Mouse (Mus musculus) kidney, postnatal 4 days (tissue): ENCODE measurements around the gene Neurod6.
"Not testable (repeated sequence)": the region's sequence is repeated elsewhere in the genome, so short reads cannot be mapped to it uniquely, and the experiment has no call there.

Source experiments
- DNase-seq, 2 experiments: peaks; one replicate each; pipeline ENCODE4 v3.0.0; 2021; ENCODE audit warnings: mixed read lengths in 2 of 2

Gene Neurod6

GRCm38 (mm10) chr6:55680974-55681373, at the start of gene Neurod6:
Gene Neurod6 (minus strand): TSS chr6:55681263.
- no peak for DNase-seq

- peak; percentile 77 to 78 for DNase-seq
Measured at GRCm38 (mm10) chr6:55717209-55717608, 36.1 kb upstream of the Neurod6 start.

DNA sequence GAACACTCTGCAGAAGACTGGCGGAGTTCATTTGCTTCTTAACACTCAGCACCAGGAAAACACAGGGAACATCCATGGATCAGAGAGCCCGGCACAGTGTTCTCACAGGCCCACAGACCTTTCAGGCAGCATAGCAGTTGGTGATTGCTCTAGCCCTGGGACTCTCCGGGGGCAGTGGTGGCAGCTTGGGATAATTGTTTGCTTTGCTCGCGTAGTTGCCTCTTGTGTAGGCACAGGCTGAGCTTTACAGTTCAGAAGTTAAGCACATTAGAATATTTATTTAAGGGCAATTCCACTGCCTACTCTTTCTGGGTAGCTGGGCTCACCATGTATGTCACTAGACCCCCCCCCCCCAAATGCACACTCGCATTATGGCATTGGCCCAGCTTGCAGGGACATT, 34.4 kb upstream of the Neurod6 start:
- DNase-seq = peak; percentile 6

DNA sequence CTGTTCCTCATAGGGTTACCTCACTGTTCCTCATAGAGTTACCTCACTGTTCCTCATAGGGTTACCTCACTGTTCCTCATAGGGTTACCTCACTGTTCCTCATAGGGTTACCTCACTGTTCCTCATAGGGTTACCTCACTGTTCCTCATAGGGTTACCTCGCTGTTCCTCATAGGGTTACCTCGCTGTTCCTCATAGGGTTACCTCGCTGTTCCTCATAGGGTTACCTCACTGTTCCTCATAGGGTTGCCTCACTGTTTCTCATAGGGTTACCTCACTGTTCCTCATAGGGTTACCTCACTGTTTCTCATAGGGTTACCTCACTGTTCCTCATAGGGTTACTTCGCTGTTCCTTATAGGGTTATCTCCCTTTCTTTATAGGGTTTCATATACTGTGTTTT, 29.9 kb upstream of the Neurod6 start:
- DNase-seq = not testable (repeated sequence)

DNA sequence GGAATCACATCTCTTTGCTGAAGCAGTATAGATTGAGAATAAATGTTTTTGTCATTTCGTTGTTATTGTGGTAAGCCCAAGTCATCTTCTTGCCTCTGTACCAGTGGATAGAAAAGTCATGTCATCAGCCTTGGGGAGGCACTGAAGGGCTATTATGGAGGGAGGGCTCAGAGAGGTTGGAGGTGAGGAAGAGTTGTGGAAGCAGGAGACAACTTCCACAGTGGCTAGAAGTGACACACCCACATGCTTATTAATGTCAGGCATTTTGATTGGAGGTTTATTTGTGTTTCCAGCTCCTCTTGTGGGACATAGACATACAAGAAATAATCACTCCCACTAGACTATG, 23.7 kb upstream of the Neurod6 start:
- DNase-seq = no peak

DNA sequence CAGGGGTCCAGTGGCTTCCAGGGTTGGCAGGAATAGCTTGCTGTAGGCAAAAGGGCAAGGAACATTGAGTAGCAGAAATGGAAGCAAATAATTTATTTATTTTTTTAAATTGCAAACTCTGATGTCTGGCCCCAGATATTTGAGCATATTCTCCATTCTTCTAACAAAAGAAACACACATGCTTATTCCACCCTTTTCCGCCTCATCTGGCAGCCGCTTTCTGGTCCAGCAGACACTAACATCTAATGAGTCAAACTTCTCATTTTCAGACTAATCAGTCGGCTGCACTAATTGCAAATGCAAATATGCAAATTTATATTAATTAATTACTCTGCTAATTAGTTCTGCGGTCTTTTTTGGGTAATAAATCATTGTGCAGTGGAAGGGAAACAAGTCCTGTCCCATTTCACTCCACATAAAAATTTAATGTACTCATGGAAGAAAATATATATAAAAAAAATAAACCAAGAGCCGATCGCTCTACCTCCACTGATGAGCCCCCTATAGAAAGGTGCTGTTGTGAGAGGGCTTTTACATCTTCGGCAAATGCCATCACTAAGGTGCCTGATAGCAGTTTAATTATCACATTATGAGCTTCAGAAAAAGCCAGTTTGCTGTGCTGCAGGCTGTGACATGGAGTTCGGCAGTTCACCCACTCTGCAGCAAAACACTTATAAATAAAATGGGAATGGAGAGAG, 23.1 kb upstream of the Neurod6 start:
- no peak for DNase-seq

DNA sequence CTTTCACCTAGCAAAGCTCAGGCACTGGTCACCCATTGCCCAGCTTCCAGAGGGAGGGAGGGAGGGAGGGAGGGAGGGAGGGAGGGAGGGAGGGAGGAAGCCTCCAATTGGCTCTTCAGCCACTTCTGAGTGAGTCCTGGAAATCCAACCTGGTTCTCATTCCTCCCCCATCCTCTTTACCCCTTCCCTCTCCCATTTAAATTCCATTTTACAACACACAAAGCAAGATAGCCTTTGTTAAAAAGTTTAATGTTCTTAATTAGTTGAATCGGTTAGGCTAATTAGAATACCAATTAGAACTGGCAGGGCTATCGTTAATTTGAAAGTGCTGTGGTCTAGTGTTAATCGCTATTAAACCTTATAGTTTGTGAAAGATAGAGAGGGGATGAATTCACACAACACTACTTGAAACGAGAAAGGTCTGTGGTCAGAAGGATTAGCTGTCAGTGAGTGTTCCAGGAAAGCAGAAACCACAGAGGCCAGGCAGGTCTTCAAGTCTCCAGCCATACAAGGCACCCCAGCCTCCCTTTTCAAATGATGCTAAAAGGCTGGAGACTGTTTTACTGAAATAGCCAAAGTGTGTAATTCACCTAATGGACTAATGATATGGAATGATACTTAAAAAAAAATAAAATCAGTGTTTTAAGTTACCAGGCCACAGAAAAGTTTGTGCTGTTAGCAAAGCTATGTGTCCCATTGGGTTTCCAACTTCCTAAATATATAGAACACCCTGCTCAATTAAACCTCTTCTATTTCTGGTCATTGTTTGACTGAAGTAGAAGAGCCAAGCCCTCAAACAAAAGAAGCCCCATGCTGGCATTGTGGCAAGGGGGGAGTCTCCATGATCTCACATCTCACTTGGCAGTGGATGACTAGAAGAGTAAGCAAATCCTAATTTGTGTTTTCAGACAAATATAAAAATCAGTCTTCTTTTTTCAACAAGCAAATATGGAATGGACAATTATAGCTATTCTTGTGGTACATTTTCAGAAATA, 19.6 kb upstream of the Neurod6 start:
- DNase-seq = no peak

DNA sequence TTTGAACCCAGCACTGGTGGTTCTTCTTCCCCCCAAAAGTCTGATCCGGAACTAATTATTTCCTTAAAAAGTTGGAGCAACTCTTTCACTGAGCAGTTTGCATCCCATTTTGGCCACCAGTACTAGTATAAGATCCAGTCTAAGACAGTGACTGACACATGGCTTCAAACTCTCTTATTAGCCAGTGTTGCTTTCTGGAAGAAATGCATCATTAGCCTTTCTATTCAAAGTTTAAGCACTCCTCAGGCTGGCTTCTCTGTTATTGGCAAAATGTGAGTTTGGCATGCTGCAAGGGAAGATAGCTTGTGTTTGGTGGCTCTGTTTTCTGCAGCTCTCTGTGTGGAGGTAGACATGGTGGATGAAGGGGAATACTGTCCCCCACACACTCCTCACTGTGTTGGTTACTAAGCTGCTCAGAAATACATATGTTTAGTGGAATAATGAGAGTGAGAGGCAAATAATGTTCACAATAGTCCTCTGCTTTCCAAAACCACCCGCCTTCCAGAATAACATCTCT, 9.0 kb upstream of the Neurod6 start:
- DNase-seq = no peak

GRCm38 (mm10) chr6:55683506-55683905, 2.4 kb upstream of the Neurod6 start:
- DNase-seq = no peak

DNA sequence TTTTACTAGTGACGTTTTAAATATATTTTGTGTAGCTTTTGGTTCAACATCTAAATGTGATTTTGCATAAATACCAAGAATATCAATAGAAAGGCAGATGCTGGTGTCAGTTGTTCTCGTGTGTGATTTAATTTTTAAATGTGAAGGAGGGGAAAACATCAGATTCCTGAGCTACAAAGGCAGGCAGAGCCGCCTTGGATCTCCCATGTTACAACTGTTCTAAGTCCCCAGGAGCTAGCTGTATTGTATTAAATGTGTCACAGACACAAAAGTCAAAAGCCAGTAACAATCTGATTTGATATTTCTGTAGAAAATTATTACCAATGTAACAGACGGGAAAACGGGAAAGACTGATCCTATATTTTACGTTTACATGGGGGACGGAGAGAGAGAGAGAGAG, 1.8 kb upstream of the Neurod6 start:
- DNase-seq = no peak

DNA sequence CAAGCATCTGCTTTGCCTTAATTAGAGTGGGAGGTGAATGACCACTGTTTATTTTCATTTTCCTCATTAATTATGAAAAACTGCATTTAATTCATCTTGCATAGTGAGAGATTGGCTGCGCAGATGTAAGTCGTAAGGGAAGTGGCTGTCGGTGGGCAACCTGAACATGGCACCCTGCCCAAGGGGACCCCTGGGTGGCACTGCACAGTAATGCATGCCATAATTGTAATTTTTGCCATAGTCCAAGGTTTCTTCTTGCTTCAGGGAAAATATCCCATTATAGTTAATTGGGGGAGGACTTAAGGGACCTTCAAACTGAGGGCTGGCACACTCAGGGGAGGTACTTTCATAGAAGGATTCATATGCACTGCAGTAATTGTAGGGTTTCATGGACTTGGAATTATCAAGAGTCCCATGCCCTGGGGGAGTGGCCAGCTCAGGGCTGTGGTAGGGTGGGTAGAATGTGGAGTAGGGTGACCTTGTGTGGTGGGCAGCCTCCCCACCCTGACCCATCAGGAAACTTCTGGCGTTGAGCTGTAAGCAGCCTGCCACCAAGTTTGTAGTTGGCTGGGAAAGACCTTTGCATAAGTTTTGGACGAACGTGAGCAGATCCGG, 2.4 kb downstream of the Neurod6 start:
- no peak for DNase-seq

DNA sequence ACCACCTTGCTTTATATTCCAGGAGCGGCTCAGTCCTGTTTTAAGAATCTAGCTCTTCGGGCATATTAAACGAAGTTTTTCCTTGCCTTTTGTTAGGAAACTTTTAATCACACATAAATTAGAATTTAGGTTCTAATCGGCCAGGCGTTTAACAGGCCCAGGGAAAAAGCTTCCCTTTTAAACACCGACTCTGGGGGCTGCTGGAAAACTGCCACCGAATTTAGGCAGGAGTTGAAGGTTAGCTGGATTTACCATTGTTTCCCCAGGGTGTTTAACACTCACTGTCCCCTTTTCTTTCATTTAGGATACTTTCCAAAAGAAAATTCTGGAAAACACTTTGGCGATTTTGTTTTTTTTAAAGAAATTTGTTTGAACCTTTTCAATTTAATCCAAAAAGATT, 3.7 kb downstream of the Neurod6 start:
- peak in 1 of 2 experiments; percentile 7 for DNase-seq

- peak; percentile 53 to 65 for DNase-seq
Measured at GRCm38 (mm10) chr6:55676663-55677311, 4.3 kb downstream of the Neurod6 start.

- no peak for DNase-seq
Measured at GRCm38 (mm10) chr6:55676141-55676662, 4.9 kb downstream of the Neurod6 start.

GRCm38 (mm10) chr6:55667801-55668200, 13.3 kb downstream of the Neurod6 start:
- no peak for DNase-seq

DNA sequence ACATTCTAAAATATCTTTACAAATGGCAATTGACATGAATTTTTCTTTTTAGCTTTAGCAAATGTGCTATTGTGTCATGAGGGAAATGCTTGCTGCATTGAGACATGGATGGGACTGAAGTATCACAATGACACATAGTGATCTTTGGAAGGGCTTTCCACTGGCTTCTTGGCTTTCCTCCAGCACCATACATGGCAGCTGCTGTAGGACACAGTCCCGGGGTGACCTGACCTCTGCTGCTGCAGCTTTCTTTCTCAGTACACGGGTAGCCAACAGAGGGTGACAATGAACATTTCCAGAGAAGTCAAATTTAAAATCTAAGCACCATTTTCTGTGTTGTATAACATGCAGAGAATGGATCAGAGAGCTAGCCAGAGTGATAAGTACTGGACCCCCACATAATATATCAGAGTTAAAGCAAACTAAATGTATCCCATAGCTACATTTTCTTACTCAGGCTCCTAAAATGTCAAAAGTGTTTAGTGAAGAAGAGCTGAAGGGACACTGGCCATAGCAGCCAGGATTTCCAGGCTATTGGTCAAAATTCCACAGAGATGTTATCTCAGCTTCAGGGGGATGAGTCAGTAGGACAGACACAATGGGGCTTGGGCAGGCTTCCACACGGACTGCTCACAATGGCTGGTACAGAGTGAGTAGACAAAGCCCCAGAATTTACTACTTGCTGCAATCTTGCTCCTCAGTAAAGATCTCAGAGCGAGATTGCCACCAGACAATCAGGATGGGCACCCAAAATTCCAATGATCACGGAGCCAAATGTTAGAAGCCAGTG, 19.7 kb downstream of the Neurod6 start:
- no peak for DNase-seq

DNA sequence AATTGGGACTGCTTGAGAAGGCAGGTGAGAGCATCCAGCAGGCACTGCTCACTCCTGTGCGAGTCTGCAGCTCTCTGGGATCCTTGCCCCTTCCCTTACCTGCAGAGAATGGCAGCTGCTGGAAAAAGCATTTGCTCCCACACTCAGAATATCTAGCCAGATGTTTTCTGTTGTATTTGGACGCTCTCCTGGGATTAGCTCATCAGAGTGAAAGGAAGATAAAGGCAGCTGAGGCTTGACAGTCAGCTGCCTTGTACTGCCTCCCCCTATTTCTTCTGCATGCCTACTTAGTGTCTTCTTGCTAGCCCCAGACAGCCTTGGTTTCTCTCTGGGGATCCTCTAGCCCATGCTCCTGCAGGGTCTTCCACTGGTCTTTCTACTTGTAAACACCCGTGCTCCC, 31.1 kb downstream of the Neurod6 start:
- DNase-seq = no peak

GRCm38 (mm10) chr6:55649581-55649980, 31.5 kb downstream of the Neurod6 start:
- no peak for DNase-seq

- no peak for DNase-seq
Measured at GRCm38 (mm10) chr6:55648886-55649285, 32.2 kb downstream of the Neurod6 start.

- no peak for DNase-seq
Measured at GRCm38 (mm10) chr6:55647771-55648280, 33.2 kb downstream of the Neurod6 start.

- DNase-seq = no peak
Measured at GRCm38 (mm10) chr6:55646824-55647560, 34.1 kb downstream of the Neurod6 start.
